Mouse (Mus musculus): Measurements from ENCODE around the gene Hint2. TPM values are rescaled to one million over a fixed set of nuclear protein-coding genes. Genes with fewer than 3 reads are reported as not detected.

Hint2 gene
- polyA plus RNA-seq, 1 experiment from 2014 or later, result 84.0 TPM

DNA sequence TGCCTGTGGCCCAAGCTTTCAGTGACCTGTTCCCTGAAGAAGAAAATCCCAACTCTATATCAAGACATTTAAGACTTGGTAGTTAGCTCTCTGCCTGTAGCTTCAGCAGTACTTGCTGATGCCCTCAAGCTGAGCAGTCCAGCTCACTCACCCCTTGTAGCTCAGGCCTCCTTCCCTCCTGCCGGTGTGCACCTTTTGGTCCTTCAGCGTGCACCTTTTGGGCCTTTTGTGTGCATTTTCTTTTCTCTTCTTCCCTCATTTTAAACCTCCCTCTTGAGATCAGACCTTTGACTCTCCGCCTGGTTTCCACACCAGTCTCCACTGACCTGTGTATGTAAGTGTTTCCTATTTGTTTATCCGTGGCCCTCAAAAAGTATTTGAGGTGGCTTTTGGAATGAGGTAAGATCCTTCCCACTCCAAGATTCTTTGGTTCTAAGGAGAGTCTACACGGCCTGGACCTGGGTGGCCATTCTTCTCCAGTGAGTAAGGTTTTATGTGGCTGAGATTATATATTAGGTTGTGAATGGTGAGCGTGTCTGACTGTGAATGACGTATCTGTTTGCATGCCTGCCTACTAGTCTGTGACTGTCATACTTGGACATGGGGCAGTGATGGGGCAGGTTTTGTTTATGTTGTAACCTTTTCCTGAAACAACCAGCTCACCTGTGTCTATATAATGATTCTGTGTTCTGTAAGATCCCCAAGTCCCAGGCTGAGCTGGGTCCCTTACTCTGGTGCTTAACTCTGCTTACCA, 21.5 kb downstream of the Hint2 start:
- no peak overlapping the region for H3K27ac ChIP-seq (ENCODE audit: low read depth)
- H3K9me3 ChIP-seq (ENCODE audit: low read depth, low read length), result no peaks in the 10 kb centered on the region
- no peak for TF ChIP-seq CTCF (IDR thresholded peaks at IDR 0.05; ENCODE audit: low read depth)
- no peak overlapping the region for H3K4me3 ChIP-seq (ENCODE audit: low read depth, low read length)
- peaks cover 11% of the 10 kb centered on the region for H3K27me3 ChIP-seq (ENCODE audit: insufficient read depth, low read length)
- H3K36me3 ChIP-seq (ENCODE audit: insufficient read depth), result no peaks in the 10 kb centered on the region
- H3K4me1 ChIP-seq (ENCODE audit: insufficient read depth), result 0 out of 2 replicates have a peak, but pooled peaks cover 7% of the 10 kb centered on the region
- DNase-seq (no peak), ATAC-seq (ENCODE audit: insufficient read depth) (no peak)
- 80% methylated on average over 7 of the region's 7 CpGs for WGBS
- no peak overlapping the region for H3K4me2 ChIP-seq
- H3K9ac ChIP-seq, result no peak overlapping the region; the same call in 1 of the 2 replicates

DNA sequence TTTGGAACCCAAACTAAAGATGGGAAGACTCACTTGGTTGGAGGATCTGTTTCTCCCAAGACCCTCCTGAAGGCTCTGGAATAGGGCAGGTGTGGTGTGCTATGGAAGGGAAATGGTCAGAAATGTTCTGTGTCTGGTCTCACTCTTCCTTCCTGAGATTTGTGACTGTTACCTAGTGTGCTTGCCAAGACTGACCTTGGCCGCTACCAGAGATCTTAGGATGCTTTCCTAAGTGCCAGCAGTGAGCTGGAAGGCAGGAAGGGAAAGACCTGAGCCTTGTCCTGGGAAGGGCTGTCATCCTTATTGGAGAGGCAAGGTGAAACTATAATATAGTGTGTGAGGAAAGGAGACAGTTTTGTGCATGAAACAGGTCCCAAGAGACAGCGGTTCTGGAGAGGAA, 22.5 kb downstream of the Hint2 start:
- no peak overlapping the region for H3K27ac ChIP-seq (ENCODE audit: low read depth)
- H3K4me2 ChIP-seq, result no peak overlapping the region
- H3K4me3 ChIP-seq (ENCODE audit: low read depth, low read length), result no peak overlapping the region
- 96% methylated on average over 2 of the region's 2 CpGs for WGBS
- H3K4me1 ChIP-seq (ENCODE audit: insufficient read depth), result 0 out of 2 replicates have a peak, but pooled peaks cover 7% of the 10 kb centered on the region
- DNase-seq, result no peak
- no peaks in the 10 kb centered on the region for H3K36me3 ChIP-seq (ENCODE audit: insufficient read depth)
- H3K9ac ChIP-seq, result no peak overlapping the region
- no peaks in the 10 kb centered on the region for H3K9me3 ChIP-seq (ENCODE audit: low read depth, low read length)
- no peak for ATAC-seq (ENCODE audit: insufficient read depth)
- H3K27me3 ChIP-seq (ENCODE audit: insufficient read depth, low read length), result peaks cover 11% of the 10 kb centered on the region
- TF ChIP-seq CTCF (IDR thresholded peaks at IDR 0.05; ENCODE audit: low read depth), result no peak

DNA sequence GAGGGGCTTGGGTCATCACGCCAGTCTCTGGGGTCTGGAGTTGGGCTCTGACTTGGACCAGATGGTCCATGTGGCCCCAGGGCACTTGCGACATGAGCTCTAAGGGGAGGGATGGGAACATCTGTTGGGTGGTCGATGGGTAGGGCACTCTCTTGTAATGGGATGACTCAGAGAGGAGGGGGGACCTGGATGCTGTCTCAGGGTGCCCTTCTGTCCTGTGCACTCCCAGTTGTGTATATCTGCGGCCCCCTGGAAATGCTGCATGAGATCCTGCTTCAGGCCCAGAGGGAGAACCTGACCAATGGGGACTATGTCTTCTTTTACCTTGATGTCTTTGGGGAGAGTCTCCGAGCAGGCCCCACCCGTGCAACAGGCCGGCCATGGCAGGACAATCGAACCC, 23.0 kb downstream of the Hint2 start:
- Histone ChIP-seq H3K4me1 (ENCODE audit: insufficient read depth) (0 out of 2 replicates have a peak, but pooled peaks cover 7% of the 10 kb centered on the region), H3K27me3 (ENCODE audit: insufficient read depth, low read length) (peaks cover 11% of the 10 kb centered on the region), H3K27ac (ENCODE audit: low read depth) (no peak overlapping the region), H3K4me2 (0 out of 2 replicates have a peak overlapping the region, but pooled peaks have one; percentile 87), H3K4me3 (ENCODE audit: low read depth, low read length) (no peak overlapping the region), H3K9ac (no peak overlapping the region), H3K9me3 (ENCODE audit: low read depth, low read length) (no peaks in the 10 kb centered on the region), H3K36me3 (ENCODE audit: insufficient read depth) (no peaks in the 10 kb centered on the region)
- DNase-seq (no peak), ATAC-seq (ENCODE audit: insufficient read depth) (no peak)
- 76% methylated on average over 8 of the region's 8 CpGs for WGBS
- TF ChIP-seq CTCF (IDR thresholded peaks at IDR 0.05; ENCODE audit: low read depth), result no peak

DNA sequence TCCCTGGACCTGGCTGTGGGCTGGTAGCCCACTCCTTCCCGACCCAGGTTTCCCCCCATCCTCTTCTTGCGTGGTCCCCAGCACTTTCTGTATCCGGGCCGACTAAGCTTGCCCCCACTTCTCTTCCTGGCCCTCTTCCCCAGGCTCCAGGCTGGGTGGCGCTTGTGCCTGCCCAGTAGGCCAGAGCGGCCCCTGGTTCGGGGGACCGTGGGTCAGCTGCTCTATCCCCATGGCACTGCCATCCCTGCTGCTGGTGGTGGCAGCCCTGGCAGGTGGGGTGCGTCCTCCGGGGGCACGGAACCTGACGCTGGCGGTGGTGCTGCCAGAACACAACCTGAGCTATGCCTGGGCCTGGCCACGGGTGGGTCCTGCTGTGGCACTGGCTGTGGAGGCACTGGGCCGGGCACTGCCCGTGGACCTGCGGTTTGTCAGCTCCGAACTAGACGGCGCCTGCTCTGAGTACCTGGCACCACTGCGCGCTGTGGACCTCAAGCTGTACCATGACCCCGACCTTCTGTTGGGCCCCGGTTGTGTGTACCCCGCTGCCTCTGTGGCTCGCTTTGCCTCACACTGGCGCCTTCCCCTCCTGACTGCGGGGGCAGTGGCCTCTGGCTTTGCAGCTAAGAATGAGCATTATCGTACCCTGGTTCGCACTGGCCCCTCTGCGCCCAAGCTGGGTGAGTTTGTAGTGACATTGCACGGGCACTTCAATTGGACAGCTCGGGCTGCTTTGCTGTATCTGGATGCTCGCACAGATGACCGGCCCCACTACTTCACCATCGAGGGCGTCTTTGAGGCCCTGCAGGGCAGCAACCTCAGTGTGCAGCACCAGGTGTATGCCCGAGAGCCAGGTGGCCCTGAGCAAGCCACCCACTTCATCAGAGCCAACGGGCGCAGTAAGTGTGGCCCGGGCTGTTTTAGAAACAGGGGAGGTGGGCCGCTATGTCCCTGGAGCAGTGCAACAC, 24.0 kb downstream of the Hint2 start:
- H3K36me3 ChIP-seq (ENCODE audit: insufficient read depth), result no peaks in the 10 kb centered on the region
- H3K9me3 ChIP-seq (ENCODE audit: low read depth, low read length), result no peaks in the 10 kb centered on the region
- ATAC-seq (ENCODE audit: insufficient read depth) (peak; percentile 19; the same call in 1 of the 2 replicates), DNase-seq (peak; percentile 15)
- 0 out of 2 replicates have a peak, but pooled peaks cover 7% of the 10 kb centered on the region for H3K4me1 ChIP-seq (ENCODE audit: insufficient read depth)
- H3K4me2 ChIP-seq, result peak overlapping the region; percentile 87
- H3K27me3 ChIP-seq (ENCODE audit: insufficient read depth, low read length), result peaks cover 11% of the 10 kb centered on the region
- peak overlapping the region; percentile 67 for H3K4me3 ChIP-seq (ENCODE audit: low read depth, low read length)
- peak overlapping the region; percentile 65; the same call in 1 of the 2 replicates for H3K27ac ChIP-seq (ENCODE audit: low read depth)
- TF ChIP-seq CTCF (IDR thresholded peaks at IDR 0.05; ENCODE audit: low read depth), result no peak
- peak overlapping the region; percentile 84 for H3K9ac ChIP-seq
- 41% methylated on average over 42 of the region's 42 CpGs for WGBS

DNA sequence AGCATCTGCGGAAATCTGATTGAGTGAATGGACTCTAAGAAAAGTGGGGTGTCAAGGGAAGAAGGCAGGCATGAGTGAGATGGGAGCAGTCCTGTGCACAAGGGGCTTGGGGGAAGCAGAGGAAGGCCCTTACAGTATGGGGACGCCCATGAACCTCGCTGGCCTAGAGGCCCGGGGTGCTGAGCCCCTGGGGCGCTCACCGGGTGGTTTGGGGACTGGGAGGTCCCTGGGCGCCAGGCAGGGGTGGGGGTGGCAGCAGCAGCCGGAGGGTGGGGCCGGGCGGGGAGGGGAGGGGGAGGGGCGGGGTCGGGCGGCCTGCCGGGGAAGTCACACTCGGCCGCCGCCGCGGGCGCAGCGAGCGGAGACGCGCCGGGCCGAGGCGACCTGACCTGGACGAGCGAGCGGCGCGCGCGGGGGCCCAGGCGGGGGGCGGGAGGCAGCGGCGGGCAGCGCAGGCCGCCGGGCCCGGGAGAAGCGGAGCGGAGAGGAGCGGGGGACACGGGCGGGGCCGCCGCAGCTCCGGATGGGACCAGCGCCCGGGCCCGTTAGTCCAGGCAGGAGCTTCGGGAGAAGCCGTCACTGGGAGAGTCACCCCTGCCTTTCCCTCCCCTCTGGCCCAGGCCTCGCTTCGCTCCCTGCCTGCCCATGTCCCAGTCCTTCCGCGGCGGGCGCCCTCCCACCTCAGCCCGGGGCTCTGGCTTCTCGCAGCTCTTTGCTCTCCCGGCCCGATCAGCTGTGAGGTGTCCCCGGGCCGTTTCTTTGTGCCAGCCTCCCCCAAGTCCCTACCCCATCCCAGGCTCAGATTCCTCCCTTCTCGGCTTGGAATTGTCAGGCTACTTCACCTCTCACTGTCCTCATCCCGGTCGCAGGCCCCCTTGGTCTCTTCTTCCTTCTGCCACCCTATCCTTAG, 25.0 kb downstream of the Hint2 start, which contains the start of gene Npr2:
TSS of gene Npr2 (plus strand) at position 890 of the 910 bp plus-strand sequence.
- ATAC-seq (ENCODE audit: insufficient read depth) (peak; percentile 71), DNase-seq (peak; percentile 73)
- H3K4me1 ChIP-seq (ENCODE audit: insufficient read depth), result 0 out of 2 replicates have a peak, but pooled peaks cover 7% of the 10 kb centered on the region
- H3K27ac ChIP-seq (ENCODE audit: low read depth), result peak within 1 kb of the TSS; percentile 65
- H3K4me2 ChIP-seq, result peak within 1 kb of the TSS; percentile 87
- H3K27me3 ChIP-seq (ENCODE audit: insufficient read depth, low read length), result peaks cover 11% of the 10 kb centered on the region
- 1% methylated on average over 55 of the region's 70 CpGs for WGBS
- no peak for TF ChIP-seq CTCF (IDR thresholded peaks at IDR 0.05; ENCODE audit: low read depth)
- no peaks in the 10 kb centered on the region for H3K9me3 ChIP-seq (ENCODE audit: low read depth, low read length)
- H3K36me3 ChIP-seq (ENCODE audit: insufficient read depth), result no peaks in the 10 kb centered on the region
- peak within 1 kb of the TSS; percentile 84 for H3K9ac ChIP-seq
- peak within 1 kb of the TSS; percentile 67 for H3K4me3 ChIP-seq (ENCODE audit: low read depth, low read length)

DNA sequence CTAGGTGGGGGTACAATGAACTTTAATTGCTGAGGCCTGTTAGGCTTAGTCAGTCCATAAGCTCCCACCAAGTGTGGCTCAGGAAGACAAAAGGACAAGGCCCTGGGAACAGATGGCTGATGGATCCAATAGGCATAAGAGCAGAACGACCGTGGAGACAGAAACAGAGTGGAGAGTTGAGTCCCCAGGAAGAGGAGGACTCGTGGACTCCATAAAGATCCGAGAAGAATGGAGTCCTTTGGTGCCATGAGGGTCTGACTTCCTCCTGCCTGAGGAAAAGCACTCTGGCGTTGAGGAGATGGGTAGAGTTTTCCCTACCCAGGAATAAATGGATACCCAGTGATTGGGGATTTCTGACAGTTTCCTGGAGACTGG, 25.6 kb downstream of the Hint2 start:
- Histone ChIP-seq H3K4me2 (peak overlapping the region; percentile 87), H3K9me3 (ENCODE audit: low read depth, low read length) (peaks cover 3% of the 10 kb centered on the region), H3K9ac (peak overlapping the region; percentile 84; the same call in 1 of the 2 replicates)

More for the DNA sequence above, 25.6 kb downstream of the Hint2 start:
- Histone ChIP-seq H3K27ac (ENCODE audit: low read depth) (peak overlapping the region; percentile 65; the same call in 1 of the 2 replicates), H3K36me3 (ENCODE audit: insufficient read depth) (no peaks in the 10 kb centered on the region), H3K4me1 (ENCODE audit: insufficient read depth) (0 out of 2 replicates have a peak, but pooled peaks cover 7% of the 10 kb centered on the region), H3K27me3 (ENCODE audit: insufficient read depth, low read length) (peaks cover 11% of the 10 kb centered on the region), H3K4me3 (ENCODE audit: low read depth, low read length) (peak overlapping the region; percentile 67)
- 27% methylated on average over 5 of the region's 5 CpGs for WGBS
- peak; percentile 3; the same call in 1 of the 2 replicates for ATAC-seq (ENCODE audit: insufficient read depth)
- TF ChIP-seq CTCF (IDR thresholded peaks at IDR 0.05; ENCODE audit: low read depth), result no peak
- peak; percentile 23 for DNase-seq
